Mouse (Mus musculus): ENCODE measurements around the gene Tm4sf5. TPM values are rescaled to one million over a fixed set of nuclear protein-coding genes. Genes with fewer than 3 reads are reported as not detected.

The Tm4sf5 gene
- total RNA-seq, 4 experiments from 2014 or later = not detected

- DNase-seq = no peak
These were observed 39.5 kb downstream of the Tm4sf5 start for GRCm38 (mm10) chr11:70544496-70544895.

- no peak for DNase-seq
These were observed 46.5 kb downstream of the Tm4sf5 start for GRCm38 (mm10) chr11:70551526-70551925.

GRCm38 (mm10) chr11:70553940-70554339, 48.9 kb downstream of the Tm4sf5 start:
- no peak for DNase-seq

- no peak for DNase-seq
These were observed 52.5 kb downstream of the Tm4sf5 start for GRCm38 (mm10) chr11:70557545-70557944.

Other genes with a start within 250 kb of the Tm4sf5 start
- 1 to 10 TPM; 1.0 to 2.1 (median 1.7) TPM for gene Alox12, start 249.9 kb upstream of the Tm4sf5 start, total RNA-seq (2022)
- gene Alox12e, start 182.6 kb upstream of the Tm4sf5 start, total RNA-seq (2022) = not detected
- gene Alox15, start 153.2 kb upstream of the Tm4sf5 start, total RNA-seq (2022) = 1 to 10 TPM in 3 of 4 experiments, under 1 TPM in 1; 0.91 to 4.7 (median 3.3) TPM
- gene Pelp1, start 95.2 kb upstream of the Tm4sf5 start, total RNA-seq (2022) = 10 to 100 TPM; 24.2 to 29.9 (median 28.2) TPM
- gene Arrb2, start 72.6 kb upstream of the Tm4sf5 start, total RNA-seq (2022) = 10 to 100 TPM; 22.0 to 51.3 (median 33.9) TPM
- 10 to 100 TPM; 23.4 to 24.4 (median 24.2) TPM for gene Med11, start 53.3 kb upstream of the Tm4sf5 start, total RNA-seq (2022)
- gene Zmynd15, start 45.8 kb upstream of the Tm4sf5 start, total RNA-seq (2022) = 1 to 10 TPM; 1.7 to 4.3 (median 3.0) TPM
- 10 to 100 TPM in 3 of 4 experiments, 1 to 10 TPM in 1; 9.4 to 18.2 (median 16.1) TPM for gene Cxcl16, start 45.3 kb upstream of the Tm4sf5 start, total RNA-seq (2022)
- gene Vmo1, start 9.4 kb downstream of the Tm4sf5 start, total RNA-seq (2022) = under 1 TPM in 1 of 4 experiments, not detected in 3; 0.46 TPM
- not detected for gene Gltpd2, start 14.0 kb downstream of the Tm4sf5 start, total RNA-seq (2022)
- 100 to 1,000 TPM; 247 to 298 (median 278) TPM for gene Psmb6, start 20.1 kb downstream of the Tm4sf5 start, total RNA-seq (2022)
- not detected for gene Gm40193, start 27.7 kb downstream of the Tm4sf5 start, total RNA-seq (2022)
- 10 to 100 TPM in 2 of 4 experiments, 1 to 10 TPM in 2; 7.8 to 15.0 (median 11.2) TPM for gene Pld2, start 34.8 kb downstream of the Tm4sf5 start, total RNA-seq (2022)
- 10 to 100 TPM; 50.6 to 90.5 (median 71.2) TPM for gene Mink1, start 57.6 kb downstream of the Tm4sf5 start, total RNA-seq (2022)
- not detected for gene 4930544D05Rik, start 110.6 kb downstream of the Tm4sf5 start, total RNA-seq (2022)
- not detected for gene Chrne, start 114.0 kb downstream of the Tm4sf5 start, total RNA-seq (2022)
- not detected for gene Gp1ba, start 133.9 kb downstream of the Tm4sf5 start, total RNA-seq (2022)
- gene Rnf167, start 142.0 kb downstream of the Tm4sf5 start, total RNA-seq (2022) = 100 to 1,000 TPM in 2 of 4 experiments, 10 to 100 TPM in 2; 82.3 to 136 (median 110) TPM
- gene Slc25a11, start 142.2 kb downstream of the Tm4sf5 start, total RNA-seq (2022) = 100 to 1,000 TPM; 121 to 137 (median 127) TPM
- gene Pfn1, start 149.4 kb downstream of the Tm4sf5 start, total RNA-seq (2022) = 1,000 to 10,000 TPM in 1 of 4 experiments, 100 to 1,000 TPM in 3; 582 to 1,056 (median 737) TPM
- 10 to 100 TPM; 39.4 to 66.5 (median 54.7) TPM for gene Eno3, start 152.0 kb downstream of the Tm4sf5 start, total RNA-seq (2022)
- 100 to 1,000 TPM in 1 of 4 experiments, 10 to 100 TPM in 3; 79.2 to 112 (median 89.0) TPM for gene Spag7, start 164.2 kb downstream of the Tm4sf5 start, total RNA-seq (2022)
- gene Camta2, start 182.9 kb downstream of the Tm4sf5 start, total RNA-seq (2022) = 10 to 100 TPM; 42.7 to 57.7 (median 49.8) TPM
- gene Inca1, start 194.9 kb downstream of the Tm4sf5 start, total RNA-seq (2022) = 10 to 100 TPM in 2 of 4 experiments, 1 to 10 TPM in 2; 5.3 to 11.4 (median 8.6) TPM
- gene Kif1c, start 195.3 kb downstream of the Tm4sf5 start, total RNA-seq (2022) = 100 to 1,000 TPM; 130 to 210 (median 165) TPM